In the genomic region with DNA sequence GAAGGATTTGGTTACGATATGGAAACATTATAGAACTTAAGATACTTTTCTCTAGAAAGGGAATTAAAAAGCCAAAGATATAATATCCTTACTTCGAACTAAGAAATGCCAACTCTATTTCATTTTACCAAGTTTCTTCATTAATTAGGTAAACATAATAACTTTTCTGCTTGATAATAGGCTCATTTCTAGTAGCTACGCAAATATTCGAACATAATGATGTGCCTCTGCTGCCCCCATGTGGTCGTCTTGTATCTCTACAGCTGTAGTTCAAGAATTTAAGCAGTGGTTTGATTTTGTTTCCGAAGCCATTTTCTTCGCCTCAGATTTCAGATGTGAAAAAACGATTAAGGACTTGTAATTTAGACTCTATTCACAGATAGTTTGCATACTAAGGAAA, we compare ENCODE assay signal across 8 mouse cellular contexts. TPM values are rescaled to one million over a fixed set of nuclear protein-coding genes. Genes with fewer than 3 reads are reported as not detected.
A peak's percentile ranks its signal among the peaks of the same experiment; 100 is the strongest.
DNase-seq lines count a peak whose midpoint lies in the region; ATAC-seq and TF ChIP-seq lines count a peak whose summit lies in the region.

No protein-coding gene starts in this region.

- no peaks in the 10 kb centered on the region for H3K27me3 ChIP-seq in midbrain, embryonic 14.5 days (ENCODE audit: control insufficient read depth, insufficient read depth, low read length)
- H3K27me3 ChIP-seq in stomach, postnatal 0 days (ENCODE audit: control insufficient read depth, insufficient read depth, low read length) = no peaks in the 10 kb centered on the region

- no peak; the same call in 1 of the 2 replicates for ATAC-seq in midbrain, embryonic 14.5 days (ENCODE audit: low FRiP score, low TSS enrichment)
- ATAC-seq in stomach, postnatal 0 days (ENCODE audit: low FRiP score, low TSS enrichment) = no peak

- no peak overlapping the region for H3K27ac ChIP-seq in midbrain, embryonic 14.5 days (replicated peaks; ENCODE audit: low read depth, low read length)
- H3K27ac ChIP-seq in stomach, postnatal 0 days (replicated peaks) = no peak overlapping the region

- peak; percentile 14 for DNase-seq in layer of hippocampus, adult 11-12 months (ENCODE audit: low spot score)
- no peak for DNase-seq in layer of hippocampus, adult 9-11 months
- peak; percentile 49 to 69 for DNase-seq in adrenal gland, adult 18-20 months (ENCODE audit: low spot score in 2 of 2)
- DNase-seq in embryo, embryonic 11 days = peak; percentile 86
- peak; percentile 9 for DNase-seq in heart, postnatal 25 days (ENCODE audit: low spot score)
- DNase-seq in layer of hippocampus, postnatal 14 days (ENCODE audit: low spot score in 2 of 2) = peak; percentile 46 to 79
- DNase-seq in midbrain, embryonic 14.5 days = peak; percentile 91
- DNase-seq in stomach, postnatal 0 days (ENCODE audit: low spot score) = peak; percentile 71

- intact Hi-C loops in heart, postnatal 25 days (cut with DNase I) = loop anchor here (2.0 to 10.0 kb wide), 6 partner anchors 141 to 1539 kb away; partner anchors contain the start of genes Col3a1 and Gulp1

- H3K4me2 ChIP-seq in midbrain, embryonic 14.5 days (ENCODE audit: low read length) = no peak overlapping the region
- no peak overlapping the region for H3K4me2 ChIP-seq in stomach, postnatal 0 days (replicated peaks; ENCODE audit: low read depth)

- 33% methylated on average over 8 of the region's 8 CpGs for WGBS in midbrain, embryonic 14.5 days
- WGBS in stomach, postnatal 0 days = 16% methylated on average over 8 of the region's 8 CpGs

- H3K36me3 ChIP-seq in midbrain, embryonic 14.5 days (ENCODE audit: control insufficient read depth, insufficient read depth, low read length) = no peaks in the 10 kb centered on the region
- H3K36me3 ChIP-seq in stomach, postnatal 0 days (ENCODE audit: control insufficient read depth, insufficient read depth, low read length) = no peaks in the 10 kb centered on the region

- peak; percentile 89 for TF ChIP-seq CTCF in stomach, postnatal 0 days (IDR thresholded peaks at IDR 0.05; ENCODE audit: low read depth)

- no peaks in the 10 kb centered on the region for H3K9me3 ChIP-seq in midbrain, embryonic 14.5 days (ENCODE audit: control insufficient read depth, low read length)
- H3K9me3 ChIP-seq in stomach, postnatal 0 days (ENCODE audit: control insufficient read depth, low read length) = no peaks in the 10 kb centered on the region

- H3K4me3 ChIP-seq in midbrain, embryonic 14.5 days (replicated peaks; ENCODE audit: low read depth, low read length) = no peak overlapping the region
- no peak overlapping the region for H3K4me3 ChIP-seq in stomach, postnatal 0 days (ENCODE audit: low read depth, low read length)

- no peak for TF ChIP-seq EP300 in stomach, postnatal 0 days (optimal IDR thresholded peaks at IDR 0.05)

- no peak overlapping the region for H3K9ac ChIP-seq in midbrain, embryonic 14.5 days (replicated peaks; ENCODE audit: low read length)
- no peak overlapping the region for H3K9ac ChIP-seq in stomach, postnatal 0 days (ENCODE audit: low read length)

- H3K4me1 ChIP-seq in midbrain, embryonic 14.5 days (ENCODE audit: control insufficient read depth, insufficient read depth, low read length) = no peaks in the 10 kb centered on the region
- H3K4me1 ChIP-seq in stomach, postnatal 0 days (replicated peaks; ENCODE audit: control insufficient read depth, insufficient read depth) = no peaks in the 10 kb centered on the region

RNA-seq across cellular contexts. Expression of gene Wdr75, which starts 28.8 kb away (rescaled TPM):
- total RNA-seq in adrenal gland, adult 18-20 months (2021) = 10 to 100 TPM; 49.6 to 59.2 TPM
- total RNA-seq in heart, postnatal 25 days (2021) = 10 to 100 TPM; 17.1 to 18.9 TPM
- total RNA-seq in layer of hippocampus, postnatal 14 days (2021) = 10 to 100 TPM; 37.2 to 39.7 TPM
- 62.7 and 66.0 TPM in 2 replicates for polyA plus RNA-seq in midbrain, embryonic 14.5 days (2014; fragmentation: Nextera tagmentation; extraction: Ambion mirVana)
- polyA plus RNA-seq in stomach, postnatal 0 days (2015; fragmentation: Nextera tagmentation; extraction: Ambion mirVana) = 37.9 and 39.8 TPM in 2 replicates
